Mouse (Mus musculus) retina, embryonic 14.5 days (tissue): ENCODE data around the gene Ndel1.

Source experiments
- DNase-seq: peaks from one replicate; pipeline ENCODE4 v3.0.0-alpha.2; 2015; ENCODE audit warnings: low spot score

Gene Ndel1

GRCm38 (mm10) chr11:68892233-68892832, 20.7 kb upstream of the Ndel1 start:
- no peak for DNase-seq

- no peak for DNase-seq
Observed at GRCm38 (mm10) chr11:68891823-68892222, 20.2 kb upstream of the Ndel1 start.

- no peak for DNase-seq
Observed at GRCm38 (mm10) chr11:68890625-68891024, 19.0 kb upstream of the Ndel1 start.

- no peak for DNase-seq
Observed at GRCm38 (mm10) chr11:68888653-68889052, 17.0 kb upstream of the Ndel1 start.

- no peak for DNase-seq
Observed at GRCm38 (mm10) chr11:68888253-68888652, 16.6 kb upstream of the Ndel1 start, which contains the start of gene Rnf222. Gene Rnf222 (plus strand): TSS chr11:68888553.

GRCm38 (mm10) chr11:68886091-68886490, 14.4 kb upstream of the Ndel1 start:
- no peak for DNase-seq

GRCm38 (mm10) chr11:68884368-68884767, 12.7 kb upstream of the Ndel1 start:
- DNase-seq: no peak

GRCm38 (mm10) chr11:68883843-68884242, 12.2 kb upstream of the Ndel1 start:
- no peak for DNase-seq

- DNase-seq: no peak
Observed at GRCm38 (mm10) chr11:68882107-68882506, 10.4 kb upstream of the Ndel1 start.

GRCm38 (mm10) chr11:68878811-68879210, 7.2 kb upstream of the Ndel1 start:
- no peak for DNase-seq

GRCm38 (mm10) chr11:68874841-68875240, 3.2 kb upstream of the Ndel1 start:
- peak; percentile 93 for DNase-seq

GRCm38 (mm10) chr11:68871277-68871676, 381 bp downstream of the Ndel1 start:
- no peak for DNase-seq

- no peak for DNase-seq
Observed at GRCm38 (mm10) chr11:68864544-68865189, 7.0 kb downstream of the Ndel1 start.

- DNase-seq: no peak
Observed at GRCm38 (mm10) chr11:68863631-68864091, 8.0 kb downstream of the Ndel1 start.

- DNase-seq: no peak
Observed at GRCm38 (mm10) chr11:68862260-68862659, 9.4 kb downstream of the Ndel1 start.

- no peak for DNase-seq
Observed at GRCm38 (mm10) chr11:68859943-68860593, 11.6 kb downstream of the Ndel1 start.

- no peak for DNase-seq
Observed at GRCm38 (mm10) chr11:68857329-68857728, 14.3 kb downstream of the Ndel1 start.

GRCm38 (mm10) chr11:68854621-68855020, 17.0 kb downstream of the Ndel1 start:
- no peak for DNase-seq

- DNase-seq: no peak
Observed at GRCm38 (mm10) chr11:68853611-68854401, 17.9 kb downstream of the Ndel1 start.

GRCm38 (mm10) chr11:68852932-68853409, 18.7 kb downstream of the Ndel1 start:
- DNase-seq: peak; percentile 99

GRCm38 (mm10) chr11:68852486-68852901, 19.2 kb downstream of the Ndel1 start:
- peak; percentile 57 for DNase-seq
